Mouse (Mus musculus) megakaryocyte, embryonic 14.5 days (primary cell): ENCODE data around the gene Kdr.

Experiments
- FLI1 ChIP-seq: IDR thresholded peaks from 2 replicates; pipeline ENCODE4 v1.6.1; 2012; ENCODE audit warnings: low read length, inconsistent platforms, mixed read lengths
- GATA1 ChIP-seq: IDR thresholded peaks from 3 replicates; pipeline ENCODE4 v1.6.1; 2012; ENCODE audit warnings: mixed read lengths, low read length, inconsistent platforms, borderline replicate concordance

DNA sequence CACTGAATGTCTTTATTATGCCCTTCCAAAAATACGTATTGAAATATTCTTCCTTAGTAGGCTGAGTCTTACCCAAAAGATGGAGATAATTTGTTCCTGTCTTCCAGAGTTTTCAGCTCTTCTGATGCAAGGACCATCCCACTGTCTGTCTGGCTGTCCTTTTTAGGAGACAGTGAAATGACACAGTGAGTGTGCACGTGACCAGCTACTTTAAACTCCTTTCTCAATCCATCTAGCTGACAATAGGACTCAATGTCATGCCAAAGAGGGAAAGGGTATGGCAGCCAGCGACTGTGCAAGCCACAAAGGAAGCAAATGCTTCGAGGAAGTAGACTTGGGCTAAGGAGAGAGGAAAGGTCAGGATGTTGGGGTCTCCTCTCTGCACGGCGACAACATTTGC, 42.0 kb downstream of the Kdr start:
- TF ChIP-seq GATA1 (no peak), FLI1 (no peak)
